Mouse (Mus musculus) hindbrain, embryonic 11.5 days (tissue): ENCODE data around the gene Zfp451. TPM values are rescaled to one million over a fixed set of nuclear protein-coding genes. Genes with fewer than 3 reads are reported as not detected.

Source experiments
- ATAC-seq: fragments of 200-750 bp; cut with Nextera tagmentation; 2 replicates; pipeline ENCODE4 v1.8.0; 2017; ENCODE audit warnings: mild to moderate bottlenecking, moderate TSS enrichment, moderate library complexity; ENCODE audit not compliant: low FRiP score
- DNase-seq: peaks from one replicate; pipeline ENCODE4 v3.0.0-alpha.2; 2015; ENCODE audit warnings: low spot score
- H3K27ac ChIP-seq: fragments of 300-500 bp; sonication (generic); 2 replicates; pipeline ENCODE4 v1.5.1; 2014; ENCODE audit warnings: mild to moderate bottlenecking, low read depth, low read length
- H3K27me3 ChIP-seq: fragments of 300-500 bp; sonication (generic); 2 replicates; pipeline ENCODE4 v1.6.1; 2014; ENCODE audit warnings: mild to moderate bottlenecking, low read length, moderate library complexity, mixed read lengths; ENCODE audit not compliant: control insufficient read depth, insufficient read depth
- H3K36me3 ChIP-seq: fragments of 300-500 bp; sonication (generic); 2 replicates; pipeline ENCODE4 v1.6.1; 2014; ENCODE audit warnings: mild to moderate bottlenecking, low read length, moderate library complexity, mixed read lengths; ENCODE audit not compliant: control insufficient read depth, insufficient read depth
- H3K4me1 ChIP-seq: fragments of 300-500 bp; sonication (generic); replicated peaks from 2 replicates; pipeline ENCODE4 v1.6.1; 2014; ENCODE audit warnings: low read length, mixed read lengths; ENCODE audit not compliant: control insufficient read depth, insufficient read depth
- H3K4me2 ChIP-seq: fragments of 300-500 bp; sonication (generic); replicated peaks from 2 replicates; pipeline ENCODE4 v1.6.1; 2014; ENCODE audit warnings: mild to moderate bottlenecking, low read depth, low read length
- H3K4me3 ChIP-seq: fragments of 300-500 bp; sonication (generic); 2 replicates; pipeline ENCODE4 v1.5.1; 2014; ENCODE audit warnings: low read depth, low read length
- H3K9ac ChIP-seq: fragments of 300-500 bp; sonication (generic); 2 replicates; pipeline ENCODE4 v1.6.1; 2014; ENCODE audit warnings: low read depth, low read length
- H3K9me3 ChIP-seq: fragments of 300-500 bp; sonication (generic); 2 replicates; pipeline ENCODE4 v1.6.1; 2016; ENCODE audit warnings: low read length; ENCODE audit not compliant: control insufficient read depth
- WGBS: fragments of 180-500 bp; shearing (Covaris S2); extraction: QIAGEN DNeasy Blood & Tissue Kit; methylation state at CpG from one replicate; pipeline ENCODE4 v1.1.7; 2014; 5-methylcytosine and 5-hydroxymethylcytosine counted together
- polyA plus RNA-seq: library from polyadenylated mRNA; unstranded; fragments of >200 nt; fragmentation: Nextera tagmentation; extraction: Ambion mirVana; gene quantifications from 2 replicates; pipeline ENCODE4 v1.2.1, GENCODE M21; 2014

The Zfp451 gene
- polyA plus RNA-seq, 1 experiment from 2014 or later = 46.3 TPM

- H3K27ac ChIP-seq = peak within 1 kb of the TSS; percentile 90
- peak within 1 kb of the TSS; percentile 77 for H3K4me3 ChIP-seq
- under 1% methylated on average over 50 of the region's 54 CpGs for WGBS
- H3K4me2 ChIP-seq = peak within 1 kb of the TSS; percentile 69
- no peaks in the 10 kb centered on the region for H3K9me3 ChIP-seq
- peak within 1 kb of the TSS; percentile 91 for H3K9ac ChIP-seq
- ATAC-seq (peak; percentile 96), DNase-seq (peak; percentile 90)
- no peaks in the 10 kb centered on the region for H3K27me3 ChIP-seq
- no peaks in the 10 kb centered on the region for H3K36me3 ChIP-seq
- H3K4me1 ChIP-seq = no peaks in the 10 kb centered on the region; the same call in 1 of the 2 replicates
These were observed 94.6 kb downstream of the Zfp451 start, which contains the start of gene Rab23 for GRCm38 (mm10) chr1:33719733-33720225. TSS of gene Rab23 (plus strand) at chr1:33719887.

GRCm38 (mm10) chr1:33717636-33718035 lies 96.8 kb downstream of the Zfp451 start:
- H3K4me3 ChIP-seq = no peak overlapping the region
- 93% methylated on average over 1 of the region's 1 CpGs for WGBS
- H3K27me3 ChIP-seq = no peaks in the 10 kb centered on the region
- H3K9me3 ChIP-seq = no peaks in the 10 kb centered on the region
- no peak overlapping the region for H3K9ac ChIP-seq
- DNase-seq (no peak), ATAC-seq (no peak)
- H3K27ac ChIP-seq = no peak overlapping the region
- H3K4me1 ChIP-seq = no peaks in the 10 kb centered on the region; the same call in 1 of the 2 replicates
- H3K36me3 ChIP-seq = no peaks in the 10 kb centered on the region
- no peak overlapping the region for H3K4me2 ChIP-seq

- Histone ChIP-seq H3K9me3 (no peaks in the 10 kb centered on the region), H3K4me3 (no peak overlapping the region), H3K36me3 (no peaks in the 10 kb centered on the region), H3K4me2 (no peak overlapping the region; the same call in 1 of the 2 replicates), H3K9ac (no peak overlapping the region), H3K27ac (no peak overlapping the region), H3K27me3 (no peaks in the 10 kb centered on the region), H3K4me1 (no peaks in the 10 kb centered on the region)
- DNase-seq = peak; percentile 42
- WGBS = 6% methylated on average over 10 of the region's 10 CpGs
- ATAC-seq = peak; percentile 26
These were observed 99.6 kb downstream of the Zfp451 start for GRCm38 (mm10) chr1:33714796-33715195.

GRCm38 (mm10) chr1:33712026-33712425 lies 102.4 kb downstream of the Zfp451 start:
- DNase-seq = no peak
- Histone ChIP-seq H3K9me3 (no peaks in the 10 kb centered on the region), H3K27me3 (no peaks in the 10 kb centered on the region), H3K4me2 (no peak overlapping the region), H3K4me3 (no peak overlapping the region), H3K4me1 (no peaks in the 10 kb centered on the region), H3K27ac (no peak overlapping the region), H3K36me3 (no peaks in the 10 kb centered on the region), H3K9ac (no peak overlapping the region)
- WGBS = 89% methylated on average over 5 of the region's 5 CpGs
- no peak for ATAC-seq

Other genes with a start within 250 kb of the Zfp451 start
- 44.1 and 48.5 TPM in 2 replicates for gene Prim2, start 144.8 kb downstream of the Zfp451 start, polyA plus RNA-seq
- 23.2 and 25.2 TPM in 2 replicates for gene Rab23, start 94.7 kb downstream of the Zfp451 start, polyA plus RNA-seq
- gene Bag2, start 56.8 kb downstream of the Zfp451 start, polyA plus RNA-seq = 27.0 and 28.4 TPM in 2 replicates
- 2.3 and 3.8 TPM in 2 replicates for gene Bend6, start 93.2 kb upstream of the Zfp451 start, polyA plus RNA-seq
- 36.5 and 60.0 TPM in 2 replicates for gene Dst, start 93.6 kb upstream of the Zfp451 start, polyA plus RNA-seq